Mouse (Mus musculus) frontal cortex, adult 2 months (tissue): ENCODE data around the gene Alk. TPM values are rescaled to one million over a fixed set of nuclear protein-coding genes. Genes with fewer than 3 reads are reported as not detected.
"Not testable (repeated sequence)": the region's sequence is repeated elsewhere in the genome, so short reads cannot be mapped to it uniquely, and the experiment has no call there.

Experiments used
- DNase-seq, 2 experiments: peaks; one replicate each; pipeline ENCODE4 v3.0.0; 2022; ENCODE audit warnings: low spot score in 1 of 2; ENCODE audit errors: extremely low spot score in 1 of 2
- polyA plus RNA-seq: library from polyadenylated mRNA; depleted of rRNA; stranded (reverse); fragments of >200 nt; gene quantifications from 2 replicates; pipeline ENCODE4 v1.2.3, GENCODE M21; 2012

The Alk gene
- polyA plus RNA-seq, 1 experiment, result 3.7 TPM

GRCm38 (mm10) chr17:72532266-72532665, 72.2 kb downstream of the Alk start:
- no peak for DNase-seq

DNA sequence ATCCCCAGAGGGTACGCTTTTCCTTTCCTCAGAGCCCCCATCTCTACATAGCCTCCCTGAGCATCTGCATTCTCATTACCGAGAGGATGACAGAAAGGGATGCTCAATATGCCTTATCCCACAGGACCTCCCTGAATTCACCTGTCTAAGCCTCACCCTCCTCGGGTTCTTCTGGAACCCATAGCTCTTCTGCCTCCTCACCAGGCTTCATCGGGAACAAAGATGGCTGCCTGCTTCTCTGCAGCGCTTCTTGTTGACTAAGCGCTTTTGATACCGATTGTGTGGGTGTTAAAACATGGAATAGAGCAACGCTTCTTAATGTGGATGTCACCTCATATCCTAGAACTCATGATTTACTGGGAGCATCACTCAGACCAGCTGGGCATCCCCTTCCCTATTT, 75.9 kb downstream of the Alk start:
- DNase-seq, result no peak

DNA sequence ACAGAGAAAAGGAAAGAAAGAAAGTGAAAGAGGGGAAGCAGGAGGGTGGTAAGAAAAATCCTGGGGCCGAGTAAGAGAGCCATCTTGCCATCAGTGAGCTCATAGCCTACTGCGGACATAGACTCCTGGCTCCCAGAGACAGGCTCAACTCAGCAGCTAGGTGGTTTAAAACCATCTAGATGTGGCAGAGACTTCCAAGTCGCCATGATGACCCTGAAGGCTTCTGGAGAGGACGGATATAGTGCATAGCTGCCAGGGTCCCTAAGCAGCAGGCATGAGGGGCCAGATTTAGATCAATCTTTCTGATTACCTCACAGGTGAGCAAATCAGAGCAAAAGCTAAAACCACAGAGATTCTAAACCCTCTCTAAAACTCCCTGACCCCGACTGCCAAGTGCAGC, 76.9 kb downstream of the Alk start:
- no peak for DNase-seq

GRCm38 (mm10) chr17:72526356-72526755, 78.1 kb downstream of the Alk start:
- DNase-seq, result no peak

- no peak for DNase-seq
These were observed 79.6 kb downstream of the Alk start for GRCm38 (mm10) chr17:72524839-72525238.

DNA sequence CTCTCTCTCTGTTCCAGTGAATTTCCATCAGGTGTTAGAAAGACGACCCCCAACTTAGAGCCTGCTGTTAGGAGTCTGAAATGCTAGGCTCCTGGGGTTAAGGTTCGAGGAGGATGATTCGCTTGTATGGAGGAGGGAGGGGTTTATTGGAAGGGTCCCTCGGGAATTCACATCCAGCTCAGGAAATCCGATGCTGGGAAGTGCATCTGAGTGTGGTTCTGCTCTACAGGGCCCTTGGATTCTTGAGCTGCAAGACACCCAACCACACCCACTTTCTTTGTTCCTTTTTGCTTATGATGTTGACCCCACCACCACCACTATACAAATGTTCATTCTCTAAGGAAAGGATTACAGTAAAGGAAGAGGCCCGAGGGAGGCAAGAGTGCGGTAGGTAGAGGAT, 81.4 kb downstream of the Alk start:
- DNase-seq, result no peak

- peak; percentile 61 to 89 for DNase-seq
These were observed 82.0 kb downstream of the Alk start for GRCm38 (mm10) chr17:72522381-72522780.

DNA sequence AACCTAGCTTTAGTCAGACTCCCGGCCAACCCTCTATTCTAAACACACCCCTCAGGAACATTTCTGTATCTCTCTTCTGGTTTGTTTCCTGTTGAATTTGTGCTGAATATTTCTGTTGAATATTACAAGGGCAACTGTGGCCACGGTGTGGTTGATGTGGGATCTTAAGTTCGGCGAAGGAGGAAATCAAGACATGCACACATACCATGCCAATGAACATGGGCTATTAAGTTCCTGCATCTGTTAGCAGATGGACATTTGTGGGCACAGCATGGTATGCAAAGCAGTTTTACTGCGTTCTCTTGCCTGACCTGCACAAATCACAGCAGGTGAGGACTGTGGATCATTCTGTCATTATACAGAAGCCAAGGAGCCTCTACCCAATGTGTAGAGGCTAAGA, 83.1 kb downstream of the Alk start:
- no peak for DNase-seq

GRCm38 (mm10) chr17:72510746-72511145, 93.7 kb downstream of the Alk start:
- no peak for DNase-seq

DNA sequence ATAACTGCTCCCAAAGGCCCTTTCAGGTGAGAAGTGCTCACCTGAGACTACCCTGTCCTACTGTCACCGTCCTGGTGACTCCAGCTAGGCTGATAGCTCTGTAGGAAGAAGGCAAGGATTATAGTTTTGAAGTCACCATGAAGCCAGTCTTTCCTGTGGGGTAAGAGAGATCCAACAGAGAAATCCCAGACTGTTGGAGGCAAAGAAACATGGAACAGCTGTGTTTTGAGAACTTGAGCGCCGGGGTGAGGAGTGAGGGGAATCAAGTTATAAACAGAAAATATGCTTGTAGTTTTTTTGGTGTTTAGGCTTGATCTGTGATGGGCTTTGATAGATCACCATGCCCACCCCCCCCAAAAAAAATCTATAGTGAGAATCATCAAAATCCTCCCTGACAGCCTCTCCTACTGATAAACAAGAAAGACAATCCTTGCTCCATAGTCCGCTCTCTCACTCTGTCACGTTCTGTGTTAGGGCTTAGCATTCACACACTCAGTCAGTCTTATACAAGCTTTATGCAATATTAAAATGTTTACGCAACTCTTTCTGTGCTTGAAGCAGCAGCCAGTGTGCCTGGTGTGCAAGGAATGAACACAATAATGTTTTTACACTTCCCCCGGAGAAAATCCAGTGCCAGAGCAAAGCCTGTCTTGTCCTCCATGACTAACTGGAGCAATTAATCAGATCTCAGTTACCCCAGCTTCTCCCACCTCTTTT, 95.6 kb downstream of the Alk start:
- no peak for DNase-seq

DNA sequence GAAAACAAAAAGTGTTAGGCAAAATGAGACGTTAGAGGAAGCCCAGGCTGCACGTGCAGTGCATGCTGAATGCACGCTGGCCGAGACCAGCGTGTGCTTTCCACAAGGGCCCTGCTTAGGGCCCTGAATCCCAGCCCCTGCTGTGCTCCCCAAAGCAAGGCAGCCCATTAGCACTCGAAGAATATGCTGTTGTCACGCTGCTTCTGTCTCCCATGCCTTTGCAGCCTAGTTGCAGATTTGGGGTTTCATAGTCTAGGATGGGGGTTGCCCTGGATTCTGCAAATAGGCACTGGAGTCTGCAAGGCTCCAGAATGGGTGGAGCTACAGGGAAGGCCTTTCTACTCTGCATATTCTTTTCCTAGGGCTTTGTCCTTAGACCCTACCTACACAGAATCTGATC, 99.2 kb downstream of the Alk start:
- DNase-seq, result peak; percentile 8 to 19

DNA sequence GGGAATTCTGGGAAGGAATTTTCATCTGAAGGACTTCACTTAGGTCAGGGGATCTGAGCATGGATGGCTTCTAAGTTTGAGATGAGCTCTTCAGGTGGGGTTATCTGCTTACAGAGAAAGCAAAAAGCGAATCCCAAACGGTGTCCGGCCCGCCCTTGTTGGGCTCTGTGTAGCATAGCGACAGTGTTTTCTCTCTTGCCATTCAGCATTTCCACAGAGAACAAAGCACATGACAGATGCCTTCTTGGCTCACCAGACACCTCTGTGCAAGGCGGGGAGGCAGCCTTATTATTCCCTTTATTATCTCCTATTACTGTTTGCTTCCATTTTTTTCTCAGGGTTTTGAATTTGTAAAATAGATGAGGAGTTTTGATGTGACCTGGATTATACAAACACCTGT, 99.8 kb downstream of the Alk start:
- DNase-seq, result no peak

- DNase-seq, result no peak
These were observed 109.0 kb downstream of the Alk start for GRCm38 (mm10) chr17:72495395-72495794.

- DNase-seq, result peak; percentile 32 to 59
These were observed 118.8 kb downstream of the Alk start for GRCm38 (mm10) chr17:72485623-72486022.

DNA sequence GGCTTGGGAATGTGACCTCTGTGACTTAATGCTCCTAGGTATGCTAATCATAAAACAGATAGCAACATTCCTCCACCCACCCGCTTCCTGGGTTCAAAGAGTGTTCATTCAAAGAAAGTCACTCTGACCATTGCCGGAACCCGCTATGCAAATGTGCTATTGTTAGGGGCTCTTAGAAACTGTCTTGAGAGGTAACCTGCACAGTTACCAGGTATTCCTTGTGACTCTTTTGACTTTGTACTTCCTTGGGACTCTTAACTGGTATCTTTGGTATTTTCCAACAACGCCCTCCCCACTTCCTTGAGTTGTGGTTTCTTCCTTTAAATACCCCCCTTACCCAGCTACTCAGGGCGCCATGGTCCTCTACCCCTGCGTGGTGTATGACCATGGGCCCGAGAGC, 125.2 kb downstream of the Alk start:
- DNase-seq, result not testable (repeated sequence)

DNA sequence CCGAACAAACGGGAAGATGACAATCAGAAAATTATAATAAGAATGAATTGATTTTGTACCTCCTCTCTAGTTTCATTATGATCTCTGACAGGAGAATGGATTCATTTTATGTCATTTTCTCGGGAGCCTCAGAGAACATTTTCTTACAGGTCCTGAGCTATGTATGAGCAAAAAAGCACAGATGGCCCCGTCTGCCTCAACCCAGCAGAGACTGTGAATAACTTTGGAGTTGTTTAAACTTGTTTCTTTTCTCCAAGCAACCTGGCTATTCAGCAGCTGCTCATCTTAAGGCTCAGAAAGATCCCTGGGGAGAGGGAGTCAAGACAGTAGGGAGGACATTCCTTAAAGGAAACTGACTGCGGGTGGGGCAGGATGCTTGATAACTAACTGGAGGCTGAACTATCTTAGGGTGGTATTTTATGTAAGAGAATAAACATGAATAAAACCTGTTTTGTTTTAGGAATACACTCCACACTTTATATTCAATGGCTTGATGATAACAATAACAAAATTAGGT, 126.5 kb downstream of the Alk start:
- DNase-seq, result peak in 1 of 2 experiments; percentile 14

DNA sequence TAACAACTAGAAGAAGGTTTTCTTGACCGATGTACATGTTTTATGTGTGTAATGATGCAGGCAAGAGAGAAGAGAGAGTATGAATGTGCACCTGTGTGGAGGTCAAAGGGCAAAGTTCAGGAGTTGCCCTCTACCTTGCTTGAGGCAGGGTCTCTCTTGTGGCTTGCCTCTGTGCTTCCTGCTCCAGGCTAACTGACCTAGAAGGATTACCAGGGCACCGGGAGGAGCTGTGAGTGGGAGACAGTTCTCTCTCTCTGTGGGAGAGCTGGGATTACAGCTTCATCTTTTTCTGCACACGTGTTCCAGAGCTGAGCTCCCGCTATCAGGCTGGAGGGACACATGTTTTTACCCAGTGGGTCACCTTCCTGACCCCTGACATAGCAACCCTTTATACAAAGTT, 127.5 kb downstream of the Alk start:
- DNase-seq, result no peak

- no peak for DNase-seq
These were observed 130.3 kb downstream of the Alk start for GRCm38 (mm10) chr17:72474166-72474565.

GRCm38 (mm10) chr17:72448477-72448876, 155.9 kb downstream of the Alk start:
- DNase-seq, result no peak

DNA sequence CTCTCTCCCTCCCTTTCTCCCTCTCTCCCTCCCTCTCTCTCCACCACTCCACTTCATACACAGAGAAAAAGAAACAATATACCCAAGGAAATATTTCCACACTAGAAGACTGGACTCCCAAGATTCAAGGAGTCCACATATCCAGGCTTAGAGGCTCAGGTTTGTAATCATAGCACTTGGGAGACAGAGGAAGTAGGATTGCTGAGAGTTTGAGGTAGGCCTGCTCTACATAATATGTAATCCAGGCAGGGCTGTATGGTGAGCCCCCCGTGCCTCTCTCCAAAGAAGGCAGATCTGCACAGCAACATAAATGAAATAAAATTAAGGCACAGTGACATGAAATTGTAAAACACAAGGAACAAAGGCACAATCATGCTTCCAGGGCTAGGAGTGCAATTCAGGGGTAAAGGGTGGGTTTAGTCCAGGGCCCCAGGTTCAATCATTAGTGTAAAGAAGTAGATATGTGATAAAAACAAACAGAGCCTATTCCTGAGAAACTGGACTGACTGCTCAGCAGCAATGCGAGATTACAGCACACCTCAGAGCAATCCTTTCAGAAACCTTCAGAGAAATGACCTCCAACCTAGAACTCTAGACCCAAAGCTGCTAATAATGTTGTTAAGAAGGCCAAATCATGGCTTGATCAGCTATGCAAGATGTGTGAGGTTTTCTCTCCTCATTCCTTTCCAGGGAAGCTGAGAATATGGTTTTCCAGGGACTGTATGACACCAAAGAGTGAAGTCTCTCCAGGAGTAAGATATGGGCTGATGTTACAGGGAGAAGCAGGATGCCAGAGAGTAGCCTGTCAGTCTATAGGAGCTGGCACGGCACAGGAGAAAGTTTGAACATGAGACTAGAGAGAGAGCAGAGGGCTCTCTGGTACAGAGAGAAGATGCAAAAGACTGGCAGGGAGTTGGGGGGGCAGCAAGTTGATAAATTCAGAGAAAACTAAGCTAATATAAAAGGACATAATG, 158.9 kb downstream of the Alk start:
- no peak for DNase-seq

DNA sequence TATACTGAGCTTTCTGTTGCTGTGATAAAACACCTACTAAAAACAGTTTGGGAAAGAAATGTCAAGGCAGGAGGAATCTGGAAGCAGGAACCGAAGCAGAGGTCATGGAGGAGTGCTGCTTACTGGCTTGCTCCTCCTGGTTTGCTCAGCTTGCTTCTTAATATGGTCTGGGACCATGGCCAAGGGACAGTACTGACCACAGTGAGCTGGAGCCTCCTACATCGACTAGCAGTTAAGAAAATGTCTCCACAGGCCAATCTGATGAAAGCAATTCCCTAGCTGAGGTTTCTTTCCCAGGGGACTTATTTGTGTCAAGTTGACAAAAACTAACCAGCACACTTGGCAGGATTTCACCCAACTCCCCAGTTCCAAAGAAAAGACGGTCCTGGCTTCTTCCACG, 187.0 kb downstream of the Alk start:
- no peak for DNase-seq
